Mouse (Mus musculus): ENCODE measurements around the gene Drd3. TPM values are rescaled to one million over a fixed set of nuclear protein-coding genes. Genes with fewer than 3 reads are reported as not detected.

Drd3 gene
- polyA plus RNA-seq (2012; rRNA removed): not detected in 2 replicates

DNA sequence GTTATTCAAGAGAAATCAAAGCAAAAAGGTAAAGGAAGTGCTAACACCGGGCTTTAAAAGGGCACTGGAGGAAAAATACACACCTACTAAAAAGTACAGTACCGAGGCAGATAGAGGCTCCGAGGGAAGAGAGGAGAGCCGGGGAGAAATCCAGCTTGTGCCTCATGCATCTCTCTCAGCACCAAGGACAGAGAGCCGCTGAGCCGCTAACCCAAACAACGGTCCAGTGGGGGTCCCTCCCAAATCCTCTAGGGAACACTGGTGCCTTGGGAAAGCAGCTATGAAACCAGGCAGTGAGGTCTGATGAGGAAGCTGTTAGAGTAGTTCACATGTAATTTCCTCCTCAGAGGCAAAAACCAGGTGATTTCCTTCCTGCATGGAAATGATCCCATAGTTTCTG is at the start of gene Drd3:
Gene Drd3 (plus strand): TSS at position 276 of the 400 bp plus-strand sequence.

Other genes starting within 250 kb of the Drd3 start
- gene Tigit, start 89.9 kb upstream of the Drd3 start, polyA plus RNA-seq (2012; rRNA removed): not detected in 2 replicates
- gene Ccdc191, start 135.8 kb downstream of the Drd3 start, polyA plus RNA-seq (2012; rRNA removed): 1.4 and 3.1 TPM in 2 replicates
- 9.4 and 11.5 TPM in 2 replicates for gene Qtrt2, start 172.8 kb downstream of the Drd3 start, polyA plus RNA-seq (2012; rRNA removed)
- gene Zdhhc23, start 225.8 kb downstream of the Drd3 start, polyA plus RNA-seq (2012; rRNA removed): 0.24 and 0.33 TPM in 2 replicates